Mouse (Mus musculus): Measurements from ENCODE around the gene Pla2g6. TPM values are rescaled to one million over a fixed set of nuclear protein-coding genes. Genes with fewer than 3 reads are reported as not detected.
A peak's percentile ranks its signal among the peaks of the same experiment; 100 is the strongest.

Gene Pla2g6
- total and polyA plus RNA-seq, 2 experiments from 2014 or later = 7.1 to 20.3 TPM

DNA sequence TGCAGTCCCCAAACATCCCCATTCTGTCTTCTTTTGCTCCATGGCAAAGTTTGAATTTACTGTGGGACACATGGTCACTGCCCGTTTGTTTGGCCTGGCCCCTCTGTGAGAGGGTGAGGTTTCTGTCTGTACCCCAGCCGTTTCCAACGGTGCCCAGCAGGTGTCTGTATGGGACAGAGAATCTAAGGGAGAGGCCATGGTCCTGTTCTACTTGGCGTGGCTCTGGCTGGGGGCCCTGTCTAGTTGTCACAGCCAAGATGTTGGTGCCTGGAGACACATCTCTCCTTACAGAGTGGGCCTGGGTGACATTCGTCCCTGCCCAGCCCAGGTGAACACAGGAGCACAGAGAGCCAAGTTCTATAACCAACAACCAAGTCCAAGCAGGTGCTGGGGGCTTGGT lies 47.3 kb downstream of the Pla2g6 start:
- Histone ChIP-seq H3K4me2 (ENCODE audit: low read depth, low read length) (no peak overlapping the region), H3K4me1 (ENCODE audit: control insufficient read depth, insufficient read depth) (no peaks in the 10 kb centered on the region; the same call in 1 of the 2 replicates), H3K9ac (replicated peaks; ENCODE audit: low read depth, low read length) (no peak overlapping the region), H3K9me3 (replicated peaks; ENCODE audit: control insufficient read depth, low read length) (no peaks in the 10 kb centered on the region), H3K4me3 (ENCODE audit: low read depth, low read length) (no peak overlapping the region), H3K36me3 (replicated peaks; ENCODE audit: control insufficient read depth, insufficient read depth, low read length) (no peaks in the 10 kb centered on the region), H3K27ac (ENCODE audit: low read depth) (no peak overlapping the region), H3K27me3 (ENCODE audit: control insufficient read depth, insufficient read depth, low read length) (no peaks in the 10 kb centered on the region)
- ATAC-seq (ENCODE audit: insufficient read depth, low read depth) (peak; percentile 59; the same call in 1 of the 2 replicates), DNase-seq (ENCODE audit: low spot score) (peak; percentile 8)
- 42% methylated on average over 5 of the region's 5 CpGs for WGBS
- peak; percentile 34 for TF ChIP-seq CTCF (IDR thresholded peaks at IDR 0.05; ENCODE audit: low read depth)
- no peak for TF ChIP-seq EP300 (IDR thresholded peaks at IDR 0.05; ENCODE audit: low read depth)

DNA sequence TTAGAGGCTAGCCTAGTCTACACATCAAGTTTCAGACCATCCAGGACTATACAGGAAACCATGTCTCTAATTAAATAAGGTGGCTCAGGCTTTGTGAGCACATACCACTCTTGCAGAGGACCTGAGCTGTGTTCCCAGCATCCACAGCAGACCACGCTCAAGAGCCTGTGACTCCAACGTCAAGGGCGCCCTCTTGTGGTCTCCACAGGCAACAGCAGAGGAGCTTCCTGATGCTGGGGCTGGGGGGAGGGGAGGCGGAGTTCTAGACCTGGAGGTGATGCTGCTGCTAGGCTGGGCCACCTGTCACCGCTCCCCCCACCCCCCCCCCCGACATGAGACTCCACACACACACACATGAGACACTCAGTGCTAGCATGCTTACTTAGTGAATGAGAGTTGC lies 48.0 kb downstream of the Pla2g6 start:
- Histone ChIP-seq H3K27ac (ENCODE audit: low read depth) (no peak overlapping the region), H3K27me3 (ENCODE audit: control insufficient read depth, insufficient read depth, low read length) (no peaks in the 10 kb centered on the region), H3K4me3 (ENCODE audit: low read depth, low read length) (no peak overlapping the region), H3K9ac (replicated peaks; ENCODE audit: low read depth, low read length) (no peak overlapping the region), H3K36me3 (replicated peaks; ENCODE audit: control insufficient read depth, insufficient read depth, low read length) (no peaks in the 10 kb centered on the region), H3K4me1 (ENCODE audit: control insufficient read depth, insufficient read depth) (no peaks in the 10 kb centered on the region; the same call in 1 of the 2 replicates), H3K4me2 (ENCODE audit: low read depth, low read length) (no peak overlapping the region), H3K9me3 (replicated peaks; ENCODE audit: control insufficient read depth, low read length) (no peaks in the 10 kb centered on the region)
- DNase-seq (ENCODE audit: low spot score) (no peak), ATAC-seq (ENCODE audit: insufficient read depth, low read depth) (no peak)
- WGBS = 32% methylated on average over 6 of the region's 6 CpGs
- no peak for TF ChIP-seq EP300 (IDR thresholded peaks at IDR 0.05; ENCODE audit: low read depth)
- TF ChIP-seq CTCF (IDR thresholded peaks at IDR 0.05; ENCODE audit: low read depth) = peak; percentile 50

DNA sequence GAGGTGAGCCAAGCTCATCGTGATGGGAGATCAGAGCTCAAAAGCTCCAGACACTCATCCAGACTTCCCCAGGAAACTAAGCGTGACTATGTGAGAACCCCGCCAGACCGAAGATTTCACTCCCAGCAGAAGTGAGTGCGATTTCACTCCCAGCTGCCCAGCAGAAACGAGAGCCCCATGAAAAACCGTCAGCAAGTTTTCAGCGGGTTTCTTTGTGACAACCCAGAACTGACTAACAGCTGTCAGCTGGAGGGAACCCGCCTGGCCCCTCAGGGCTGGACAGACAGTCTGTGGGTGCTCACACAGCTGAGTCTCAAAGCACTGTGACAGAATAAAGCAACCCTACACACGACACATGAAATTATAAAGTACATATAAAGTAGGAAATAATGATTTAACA lies 50.5 kb downstream of the Pla2g6 start:
- Histone ChIP-seq H3K4me3 (ENCODE audit: low read depth, low read length) (no peak overlapping the region), H3K4me1 (ENCODE audit: control insufficient read depth, insufficient read depth) (no peaks in the 10 kb centered on the region; the same call in 1 of the 2 replicates), H3K9ac (replicated peaks; ENCODE audit: low read depth, low read length) (no peak overlapping the region), H3K9me3 (replicated peaks; ENCODE audit: control insufficient read depth, low read length) (no peaks in the 10 kb centered on the region), H3K36me3 (replicated peaks; ENCODE audit: control insufficient read depth, insufficient read depth, low read length) (no peaks in the 10 kb centered on the region), H3K27ac (ENCODE audit: low read depth) (no peak overlapping the region), H3K27me3 (ENCODE audit: control insufficient read depth, insufficient read depth, low read length) (no peaks in the 10 kb centered on the region), H3K4me2 (ENCODE audit: low read depth, low read length) (no peak overlapping the region)
- 60% methylated on average over 10 of the region's 10 CpGs for WGBS
- ATAC-seq (ENCODE audit: insufficient read depth, low read depth) = no peak
- TF ChIP-seq EP300 (IDR thresholded peaks at IDR 0.05; ENCODE audit: low read depth) (no peak), CTCF (IDR thresholded peaks at IDR 0.05; ENCODE audit: low read depth) (no peak)
- DNase-seq (ENCODE audit: low spot score) = no peak

DNA sequence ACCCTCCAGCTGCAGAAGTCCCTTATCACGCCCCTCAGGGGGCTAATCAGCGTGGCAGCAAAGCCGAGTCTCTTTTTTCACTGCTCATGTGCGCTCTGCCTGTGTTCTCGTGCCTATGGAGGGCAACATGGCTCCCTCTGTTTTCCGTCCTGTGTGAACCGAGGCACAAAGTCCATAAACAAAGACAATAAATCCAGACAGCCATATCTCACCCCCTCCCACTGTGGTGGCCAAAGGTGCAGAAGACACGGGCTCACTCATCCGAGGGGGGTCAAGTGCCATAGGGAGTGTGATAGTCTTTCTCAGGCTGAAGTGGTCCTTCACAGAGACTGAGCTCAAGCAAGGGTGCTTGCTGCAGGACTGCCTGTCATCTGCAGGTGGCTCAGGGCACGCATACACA lies 55.2 kb downstream of the Pla2g6 start:
- Histone ChIP-seq H3K4me2 (ENCODE audit: low read depth, low read length) (no peak overlapping the region), H3K9ac (replicated peaks; ENCODE audit: low read depth, low read length) (no peak overlapping the region), H3K27me3 (ENCODE audit: control insufficient read depth, insufficient read depth, low read length) (no peaks in the 10 kb centered on the region), H3K27ac (ENCODE audit: low read depth) (no peak overlapping the region), H3K4me3 (ENCODE audit: low read depth, low read length) (no peak overlapping the region), H3K36me3 (replicated peaks; ENCODE audit: control insufficient read depth, insufficient read depth, low read length) (no peaks in the 10 kb centered on the region), H3K4me1 (ENCODE audit: control insufficient read depth, insufficient read depth) (peaks cover 7% of the 10 kb centered on the region; the same call in 1 of the 2 replicates), H3K9me3 (replicated peaks; ENCODE audit: control insufficient read depth, low read length) (no peaks in the 10 kb centered on the region)
- DNase-seq (ENCODE audit: low spot score) (no peak), ATAC-seq (ENCODE audit: insufficient read depth, low read depth) (no peak)
- no peak for TF ChIP-seq EP300 (IDR thresholded peaks at IDR 0.05; ENCODE audit: low read depth)
- no peak for TF ChIP-seq CTCF (IDR thresholded peaks at IDR 0.05; ENCODE audit: low read depth)
- 56% methylated on average over 10 of the region's 10 CpGs for WGBS

DNA sequence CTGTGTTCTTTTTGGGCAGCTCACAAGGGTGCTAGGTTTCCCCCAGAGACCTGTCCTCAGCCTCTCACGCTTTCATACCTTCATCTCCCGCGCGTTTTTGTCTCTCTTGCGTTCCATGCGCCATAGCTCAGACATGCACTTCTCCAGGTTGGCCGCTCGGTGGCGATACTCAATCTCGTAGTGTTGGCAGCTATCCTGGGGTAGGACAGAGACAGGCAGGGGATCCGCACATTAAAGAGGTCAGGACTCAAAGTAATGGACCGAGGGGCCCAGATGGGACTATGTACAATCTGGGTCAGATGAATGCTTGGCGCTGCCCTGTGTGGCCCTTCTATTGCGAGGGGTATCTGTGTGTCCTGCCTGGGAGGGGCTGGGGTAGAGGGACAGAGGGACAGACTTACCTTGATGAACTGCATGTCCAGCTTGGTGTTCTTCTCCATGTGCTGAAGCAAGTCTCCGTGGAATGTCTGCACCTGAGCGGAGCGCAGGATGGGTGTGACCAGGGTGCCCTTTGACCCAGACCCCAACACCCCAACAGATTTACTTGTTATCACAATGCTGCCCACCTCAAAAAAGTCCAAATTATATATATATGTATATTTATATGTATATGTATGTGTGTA lies 57.0 kb downstream of the Pla2g6 start:
- Histone ChIP-seq H3K9ac (replicated peaks; ENCODE audit: low read depth, low read length) (no peak overlapping the region), H3K4me1 (ENCODE audit: control insufficient read depth, insufficient read depth) (peaks cover 7% of the 10 kb centered on the region; the same call in 1 of the 2 replicates), H3K36me3 (replicated peaks; ENCODE audit: control insufficient read depth, insufficient read depth, low read length) (no peaks in the 10 kb centered on the region), H3K27me3 (ENCODE audit: control insufficient read depth, insufficient read depth, low read length) (no peaks in the 10 kb centered on the region), H3K9me3 (replicated peaks; ENCODE audit: control insufficient read depth, low read length) (no peaks in the 10 kb centered on the region), H3K4me3 (ENCODE audit: low read depth, low read length) (peak overlapping the region; percentile 33), H3K4me2 (ENCODE audit: low read depth, low read length) (peak overlapping the region; percentile 72), H3K27ac (ENCODE audit: low read depth) (no peak overlapping the region)
- TF ChIP-seq EP300 (IDR thresholded peaks at IDR 0.05; ENCODE audit: low read depth) (no peak), CTCF (IDR thresholded peaks at IDR 0.05; ENCODE audit: low read depth) (peak; percentile 69)
- WGBS = 17% methylated on average over 17 of the region's 17 CpGs
- 0 out of 2 replicates have a peak, but pooled peaks have one; percentile 22 for ATAC-seq (ENCODE audit: insufficient read depth, low read depth)
- peak; percentile 51 for DNase-seq (ENCODE audit: low spot score)

Measured in heart, postnatal 0 days (tissue).